Mouse (Mus musculus) T-cell, adult 2 months (primary cell): ENCODE measurements around the gene Fer1l5.
A peak's percentile ranks its signal among the peaks of the same experiment; 100 is the strongest.

ENCODE experiments used
- DNase-seq: peaks from one replicate; pipeline ENCODE4 v3.0.0; 2022; ENCODE audit warnings: low spot score

Fer1l5 gene

DNA sequence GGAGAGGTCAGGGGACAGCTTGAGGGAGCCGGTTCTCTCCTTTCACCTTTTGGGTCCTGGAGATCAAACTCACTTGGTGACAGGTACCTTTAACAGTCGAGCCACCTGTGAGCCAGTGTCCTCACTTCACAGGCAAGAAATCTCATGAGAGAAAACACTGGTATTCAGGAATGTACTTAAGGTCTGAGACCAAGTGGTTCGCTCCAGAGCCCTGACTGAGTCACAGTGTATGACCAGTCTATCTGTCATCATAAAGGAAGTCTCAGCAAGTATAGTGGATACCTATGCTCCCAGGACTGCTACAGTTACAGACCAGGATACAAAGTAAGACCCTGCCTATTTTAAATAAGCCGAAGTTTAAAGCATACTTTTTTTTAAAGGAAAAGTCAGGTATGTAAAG is 60.9 kb downstream of the Fer1l5 start:
- no peak for DNase-seq

DNA sequence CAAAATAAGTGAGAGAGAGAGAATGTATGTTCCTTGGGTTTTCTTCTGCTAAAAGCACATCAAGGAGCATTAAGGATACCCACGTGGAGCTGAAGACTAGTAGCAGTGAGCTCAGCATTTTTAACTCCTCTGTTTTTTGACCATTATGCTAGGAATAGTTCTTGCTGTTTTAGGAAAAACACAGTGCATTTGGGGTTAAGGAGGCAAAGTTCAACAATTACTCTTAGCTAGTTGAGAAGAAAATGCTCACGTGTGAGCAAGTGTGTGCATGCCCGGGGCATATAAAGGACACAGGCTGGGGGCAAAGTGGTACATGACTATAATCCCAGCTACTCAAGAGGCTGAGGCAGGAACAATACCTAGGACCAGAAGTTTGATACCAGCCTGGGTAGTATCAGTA is 61.5 kb downstream of the Fer1l5 start:
- no peak for DNase-seq

DNA sequence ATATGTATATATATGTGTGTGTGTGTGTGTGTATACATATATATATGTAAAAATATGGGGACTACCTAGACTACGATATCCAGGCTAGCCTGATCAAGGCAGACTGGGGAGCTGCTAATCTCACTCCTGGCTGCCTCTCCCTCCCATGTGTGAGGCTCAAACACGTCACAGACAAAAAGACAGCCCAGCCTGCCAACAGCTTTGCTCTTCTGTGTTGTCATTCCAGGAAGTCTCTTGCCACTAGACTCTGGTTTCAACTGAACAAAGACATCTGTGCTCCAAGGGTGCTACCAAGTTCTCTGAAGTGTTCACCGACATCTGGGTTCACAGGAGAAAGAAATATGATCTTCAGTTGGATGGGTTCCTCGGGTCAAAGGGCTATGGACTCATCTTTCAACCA is 63.0 kb downstream of the Fer1l5 start:
- DNase-seq = peak; percentile 6

DNA sequence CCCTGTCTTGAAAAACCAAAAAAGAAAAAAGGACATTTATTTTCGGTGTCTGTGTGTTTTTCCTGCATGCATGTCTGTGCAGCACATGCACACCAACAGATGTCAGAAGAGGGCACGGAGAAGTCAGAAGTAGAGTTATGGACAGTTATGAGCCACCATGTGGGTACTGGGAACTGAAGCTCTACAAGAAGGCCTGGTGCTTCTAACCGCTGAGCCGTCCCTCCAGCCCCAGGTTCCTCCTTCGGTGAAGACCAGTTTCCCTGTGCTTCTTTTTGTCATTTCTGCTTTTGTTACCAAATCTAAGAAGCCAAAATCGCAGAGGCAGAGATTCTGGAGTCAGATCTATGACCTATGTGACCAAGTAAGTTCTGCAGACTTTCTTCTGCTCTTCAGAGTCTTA is 64.4 kb downstream of the Fer1l5 start:
- DNase-seq = no peak

DNA sequence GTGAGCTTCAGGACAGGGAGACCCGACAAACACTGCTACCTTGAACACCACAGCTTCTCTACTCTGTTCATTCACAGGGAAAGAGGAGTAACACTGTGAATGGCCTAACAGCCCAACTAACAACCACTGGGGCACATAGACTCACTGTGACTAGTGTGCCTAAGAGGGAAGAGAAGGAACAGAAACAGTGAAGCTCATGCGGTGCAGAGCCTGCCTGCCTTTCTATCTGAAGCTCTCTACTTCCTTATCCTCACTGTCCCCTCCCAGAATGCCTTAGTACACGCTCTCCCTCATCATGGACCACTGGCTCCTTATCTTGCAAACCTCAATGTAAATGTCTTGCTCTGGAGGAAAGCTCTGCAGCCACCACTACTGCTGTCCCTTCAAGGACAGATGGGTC is 65.1 kb downstream of the Fer1l5 start:
- no peak for DNase-seq

DNA sequence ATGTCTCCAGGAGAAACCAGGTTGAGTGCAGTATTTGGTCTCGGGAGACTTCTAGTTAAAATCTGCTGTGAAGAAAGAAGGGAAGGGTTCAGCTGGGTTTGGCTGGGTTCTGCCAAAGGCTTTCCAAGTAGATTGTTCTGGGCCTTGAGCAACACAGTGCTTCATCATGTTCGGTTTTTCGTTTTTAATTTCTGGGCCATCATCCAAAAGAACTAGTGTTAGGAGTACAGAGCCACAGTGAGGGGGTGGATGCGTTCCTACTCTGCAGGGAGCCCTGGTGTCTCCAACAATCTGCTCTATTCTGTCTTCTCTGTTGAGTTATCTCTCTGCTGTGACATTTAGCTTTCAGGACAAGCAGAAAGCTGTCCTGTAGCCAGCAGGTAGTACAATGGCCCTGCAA is 69.0 kb downstream of the Fer1l5 start:
- DNase-seq = no peak

DNA sequence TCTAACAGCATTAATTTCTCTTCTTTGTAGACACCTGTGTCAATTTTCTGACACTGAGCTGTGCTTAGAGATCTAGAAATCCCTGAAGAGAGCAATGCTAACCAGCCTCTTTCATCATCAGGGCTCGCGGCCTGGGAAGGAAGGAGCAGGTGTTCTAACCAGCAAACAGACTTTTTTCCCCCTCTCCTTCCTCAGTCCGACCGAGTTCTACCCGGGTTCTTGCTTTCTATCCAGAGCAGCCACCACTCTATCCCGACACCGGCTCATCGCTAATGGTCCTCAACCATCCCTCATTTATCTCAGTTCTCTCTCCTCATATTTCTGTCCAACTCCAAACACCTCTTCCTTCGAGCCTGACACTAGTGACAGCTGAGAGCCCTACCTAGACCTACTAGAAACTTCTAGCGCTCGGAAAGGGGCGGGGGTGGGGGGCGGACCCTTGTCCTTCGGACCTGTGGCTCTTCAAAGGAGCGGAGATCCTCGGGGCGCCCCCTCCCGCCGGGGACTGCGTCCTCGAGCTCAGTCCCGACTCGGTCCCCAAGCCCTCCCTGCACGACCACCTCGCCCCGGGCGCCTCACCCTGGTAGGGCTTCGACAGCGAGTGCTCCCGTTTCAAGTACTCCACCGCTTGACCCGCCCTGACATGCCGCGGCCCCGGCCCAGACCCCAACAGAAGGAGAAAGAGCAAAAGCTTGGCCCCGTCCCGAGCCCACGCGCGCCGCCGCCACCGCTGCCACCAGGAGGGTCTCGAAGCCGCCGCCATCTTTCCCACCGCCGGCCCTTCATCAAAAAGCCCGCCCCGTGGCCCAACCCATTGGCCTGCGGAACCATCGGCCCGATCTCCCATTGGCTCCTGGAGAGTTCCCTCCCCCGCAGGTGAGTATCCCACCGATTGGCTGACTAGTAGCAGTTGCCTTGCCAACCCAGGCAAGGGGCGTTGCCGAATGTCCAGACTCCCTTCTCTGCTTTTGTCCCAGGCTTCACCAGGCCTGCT is 72.7 kb downstream of the Fer1l5 start, which contains the start of gene Lman2l:
Gene Lman2l (minus strand): TSS at position 801 of the 994 bp plus-strand sequence.
- DNase-seq = peak; percentile 96

DNA sequence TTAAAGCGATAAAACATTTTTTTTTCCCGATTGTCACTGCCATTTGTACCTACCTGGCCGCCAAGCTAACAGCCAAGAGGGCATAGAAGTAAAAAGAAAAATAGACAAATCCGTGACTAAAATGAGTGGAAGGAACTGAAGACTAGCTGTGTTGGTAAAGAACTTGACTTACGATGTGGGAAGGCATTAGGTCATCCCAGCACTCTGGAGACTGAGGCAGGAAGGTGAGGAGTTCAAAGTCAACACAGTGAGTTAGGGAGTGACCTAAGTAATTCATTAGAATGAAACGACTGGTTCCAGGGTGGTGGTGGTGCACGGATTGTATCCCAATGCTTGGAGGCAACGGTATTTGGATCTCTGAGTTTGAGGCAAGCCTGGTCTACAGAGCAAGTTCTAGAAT is 73.4 kb downstream of the Fer1l5 start:
- DNase-seq = no peak

DNA sequence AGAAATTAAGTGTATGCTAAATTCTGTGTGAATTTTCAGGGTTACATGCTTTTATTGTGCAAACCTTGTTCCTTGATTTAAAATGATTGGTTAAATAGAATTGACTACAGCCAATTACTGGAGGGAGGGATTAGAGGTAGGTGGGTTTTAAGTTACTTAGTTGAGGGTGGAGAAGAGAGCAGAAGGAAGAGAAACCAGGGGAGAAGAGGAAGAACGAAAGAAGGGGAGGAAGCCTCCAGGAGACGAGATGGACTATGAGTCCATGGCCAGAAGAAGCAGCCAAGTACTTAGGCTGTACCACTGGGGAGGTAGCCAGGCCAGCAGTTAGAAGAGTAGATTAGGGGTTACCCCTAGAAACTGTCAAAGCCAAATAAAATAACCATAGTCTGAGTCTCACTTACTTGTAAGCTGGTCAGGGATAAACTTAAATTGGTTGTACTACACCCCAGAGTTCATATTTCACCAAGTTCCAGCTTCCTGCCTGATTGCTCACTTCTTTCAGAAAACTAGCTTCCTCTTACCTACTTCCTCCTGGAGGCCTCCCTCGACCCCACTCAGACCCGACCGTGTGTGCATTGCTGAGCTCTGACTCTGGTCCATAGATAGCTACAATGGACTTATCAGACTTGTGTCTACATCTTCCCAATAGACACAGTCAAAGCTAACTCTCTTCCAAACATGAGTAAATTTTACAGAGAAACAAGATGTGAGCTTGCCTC is 74.2 kb downstream of the Fer1l5 start:
- DNase-seq = no peak

DNA sequence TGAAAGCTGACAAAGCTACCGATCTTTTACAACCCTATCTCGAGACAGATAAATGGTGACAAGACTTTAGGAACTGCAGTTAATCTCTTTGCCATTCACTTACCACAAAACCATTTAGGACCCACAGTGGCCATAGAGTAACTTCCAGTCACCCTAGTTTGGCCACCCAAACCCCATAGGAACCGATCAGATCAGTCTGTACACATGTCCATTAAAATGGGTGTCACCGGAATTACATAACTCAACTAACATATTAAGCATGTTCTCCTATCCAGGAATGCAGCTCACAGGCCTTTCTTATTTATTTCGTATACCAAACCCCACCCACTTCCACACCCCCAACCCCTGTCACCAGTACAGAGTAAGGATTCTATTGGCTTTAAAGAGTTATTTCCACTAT is 74.8 kb downstream of the Fer1l5 start:
- no peak for DNase-seq

DNA sequence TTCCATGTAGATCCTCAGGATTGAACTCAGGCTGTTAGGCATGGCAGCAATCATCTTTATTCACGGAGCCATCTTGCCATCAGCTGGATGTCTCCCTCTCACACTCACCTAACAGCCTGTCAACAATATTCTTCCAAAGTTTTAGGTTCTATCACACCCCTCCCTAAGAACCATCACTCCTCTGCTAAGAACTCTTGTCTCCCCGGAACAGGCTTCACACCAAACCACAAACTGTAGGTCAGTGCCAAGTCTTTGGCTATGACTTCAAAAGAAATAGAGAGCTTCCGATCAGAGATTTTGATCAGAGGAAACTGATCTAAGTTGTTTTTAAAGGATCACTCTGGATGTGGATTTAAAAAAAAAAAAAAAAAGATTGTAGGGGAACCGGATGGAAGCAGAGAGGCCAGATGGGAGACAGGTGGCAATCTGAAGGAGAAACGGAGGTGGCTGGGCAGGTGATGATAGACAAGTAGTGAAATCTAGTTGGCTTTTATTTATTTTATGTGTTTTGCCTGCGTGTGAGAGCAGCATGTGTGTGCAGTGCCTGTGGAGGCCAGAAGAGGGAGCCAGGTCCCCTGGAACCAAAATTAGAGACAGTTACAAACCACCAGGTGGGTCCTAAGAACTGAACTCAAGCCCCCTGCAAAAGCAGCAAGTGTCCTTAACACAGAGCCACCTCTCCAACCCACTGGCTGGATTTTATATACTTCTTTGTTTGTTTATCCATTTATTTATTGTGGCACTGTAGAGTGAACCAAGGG is 82.1 kb downstream of the Fer1l5 start:
- DNase-seq = no peak

DNA sequence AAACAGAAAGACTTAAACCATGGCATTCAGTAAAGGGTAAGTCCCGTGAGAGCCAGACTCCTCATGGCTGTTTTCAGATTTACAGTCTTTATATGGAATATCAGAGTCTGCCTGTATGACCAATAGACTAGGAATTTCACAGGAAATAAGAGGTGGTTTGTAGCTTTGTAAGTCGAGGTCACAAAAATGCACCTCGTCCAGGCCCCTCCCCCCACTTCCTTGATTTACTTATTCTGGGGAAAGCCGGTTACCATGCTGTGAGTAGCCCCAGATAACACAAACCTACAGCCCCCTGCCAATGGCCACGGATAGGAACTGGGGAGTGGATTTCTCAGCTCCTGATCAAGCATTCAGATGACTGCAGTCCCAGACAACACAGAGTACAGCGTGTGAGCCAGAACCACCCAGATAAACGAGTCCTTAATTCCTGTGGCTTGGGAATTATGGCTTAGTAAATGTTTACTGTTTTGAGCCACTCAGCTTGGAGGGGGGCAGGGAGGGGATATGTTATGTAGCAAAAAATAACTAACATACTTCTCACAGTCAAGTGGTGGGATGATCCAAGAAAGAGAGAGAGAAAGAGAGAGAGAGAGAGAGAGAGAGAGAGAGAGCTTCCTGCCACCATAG is 85.4 kb downstream of the Fer1l5 start:
- DNase-seq = no peak

DNA sequence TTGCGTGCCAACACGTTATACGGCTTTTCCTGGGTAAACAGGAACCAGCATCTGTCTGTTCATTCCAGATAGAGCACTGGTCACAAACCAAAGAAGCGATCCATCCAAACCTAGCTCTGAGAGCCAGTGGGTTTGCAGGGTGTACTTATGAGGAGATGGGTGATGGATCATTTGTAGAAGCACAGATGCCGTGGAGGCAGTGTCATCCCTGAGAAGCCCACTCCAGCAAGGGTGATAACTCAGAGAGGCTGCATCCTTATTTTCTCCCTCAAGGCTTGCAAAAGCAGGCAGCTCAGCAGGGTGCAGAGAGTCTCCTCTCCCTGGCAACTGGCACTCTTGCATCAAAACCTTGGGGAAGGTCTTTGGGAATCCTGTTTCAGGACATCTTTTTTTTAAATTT is 86.1 kb downstream of the Fer1l5 start:
- DNase-seq = no peak

DNA sequence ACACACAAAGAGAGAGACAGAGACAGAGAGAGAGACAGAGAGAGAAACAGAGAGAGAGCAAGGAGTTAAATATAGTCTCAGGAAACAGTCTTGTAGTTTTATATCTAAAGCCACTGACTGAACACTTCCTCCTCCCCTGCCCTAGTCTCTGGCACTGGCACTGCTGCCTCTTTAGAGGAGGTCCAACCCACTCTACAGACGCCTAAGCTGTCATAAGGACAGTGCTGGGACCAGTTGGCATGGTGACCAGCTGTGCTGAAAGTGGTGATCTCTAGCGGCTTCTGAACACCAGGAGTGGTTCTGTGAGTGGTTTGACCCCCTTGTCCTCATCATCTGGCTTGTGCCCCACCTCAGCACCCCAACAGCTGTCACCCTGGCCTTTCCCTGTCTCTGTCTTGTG is 89.7 kb downstream of the Fer1l5 start:
- DNase-seq = peak; percentile 27

DNA sequence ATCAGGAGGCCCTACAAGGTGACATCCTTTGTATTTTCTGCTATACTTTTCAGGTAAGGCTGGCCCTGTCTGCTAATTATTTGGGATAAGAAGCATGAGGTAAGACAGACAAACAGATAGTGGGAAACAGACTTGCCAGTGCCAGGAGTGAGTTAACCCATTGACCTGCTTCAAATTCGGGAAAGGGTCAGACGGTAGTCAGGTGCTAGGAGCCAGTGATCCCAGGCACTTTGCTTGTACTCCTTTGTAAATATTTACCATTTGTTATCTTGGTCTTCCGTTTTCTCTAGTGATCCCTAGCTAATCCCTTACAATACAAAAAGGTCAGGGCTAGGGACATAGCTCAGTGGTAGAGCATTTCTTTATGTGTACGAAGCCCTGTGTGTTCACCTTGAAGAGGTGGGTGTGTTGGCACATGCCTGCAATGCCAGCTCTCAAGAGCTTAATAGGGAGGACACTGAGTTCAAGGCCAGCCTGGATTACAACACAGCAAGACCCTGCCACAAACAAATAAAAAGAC is 93.6 kb downstream of the Fer1l5 start:
- no peak for DNase-seq

DNA sequence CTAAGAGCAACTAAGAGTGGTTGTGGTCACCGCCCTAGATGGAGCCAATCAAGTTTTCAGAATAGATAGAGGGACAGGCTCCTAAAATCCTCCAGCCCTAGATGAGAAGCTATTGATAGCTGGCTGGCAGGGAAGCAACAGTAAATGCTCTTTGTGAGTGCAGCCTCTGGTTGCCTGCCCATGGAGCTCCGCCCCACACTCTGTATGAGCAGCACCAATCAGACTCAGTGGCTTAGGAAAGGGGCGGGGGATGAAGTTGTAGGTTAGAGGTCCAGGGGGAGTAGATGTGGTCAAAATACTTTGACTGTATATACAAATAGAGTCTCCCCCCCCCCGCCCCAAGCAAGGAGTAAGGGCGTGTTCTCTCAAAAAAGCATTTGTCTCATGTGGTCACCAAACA is 95.4 kb downstream of the Fer1l5 start:
- no peak for DNase-seq

DNA sequence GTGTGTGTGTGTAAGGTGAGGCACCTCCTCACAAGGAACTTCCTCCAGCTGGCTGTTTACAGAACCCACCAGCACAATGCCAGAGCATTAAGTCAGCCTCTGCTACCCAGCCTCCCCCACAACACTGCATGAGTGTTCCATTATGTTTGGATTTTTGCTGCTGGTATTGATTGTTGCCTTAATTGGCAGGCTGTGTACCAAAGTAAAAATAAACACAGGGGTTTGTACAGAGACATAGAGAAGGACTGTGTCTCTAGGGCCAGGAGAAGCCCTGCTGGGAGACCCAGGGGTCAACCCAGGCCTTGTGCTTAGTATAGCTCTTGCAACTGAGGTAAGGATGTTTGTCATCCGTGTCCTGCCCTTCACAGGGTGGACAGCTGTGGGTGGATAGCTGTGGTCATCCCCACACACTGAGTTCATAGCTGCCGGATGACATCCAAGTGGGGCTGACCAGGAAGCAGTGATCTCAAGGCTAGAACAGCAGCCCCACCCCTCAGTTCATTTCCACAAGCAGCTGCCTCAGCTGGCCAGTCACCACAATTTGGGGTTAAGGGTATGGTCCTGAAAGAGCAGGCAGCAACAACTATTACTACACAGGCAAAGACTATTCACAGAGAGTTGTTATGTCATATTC is 97.8 kb downstream of the Fer1l5 start:
- no peak for DNase-seq

DNA sequence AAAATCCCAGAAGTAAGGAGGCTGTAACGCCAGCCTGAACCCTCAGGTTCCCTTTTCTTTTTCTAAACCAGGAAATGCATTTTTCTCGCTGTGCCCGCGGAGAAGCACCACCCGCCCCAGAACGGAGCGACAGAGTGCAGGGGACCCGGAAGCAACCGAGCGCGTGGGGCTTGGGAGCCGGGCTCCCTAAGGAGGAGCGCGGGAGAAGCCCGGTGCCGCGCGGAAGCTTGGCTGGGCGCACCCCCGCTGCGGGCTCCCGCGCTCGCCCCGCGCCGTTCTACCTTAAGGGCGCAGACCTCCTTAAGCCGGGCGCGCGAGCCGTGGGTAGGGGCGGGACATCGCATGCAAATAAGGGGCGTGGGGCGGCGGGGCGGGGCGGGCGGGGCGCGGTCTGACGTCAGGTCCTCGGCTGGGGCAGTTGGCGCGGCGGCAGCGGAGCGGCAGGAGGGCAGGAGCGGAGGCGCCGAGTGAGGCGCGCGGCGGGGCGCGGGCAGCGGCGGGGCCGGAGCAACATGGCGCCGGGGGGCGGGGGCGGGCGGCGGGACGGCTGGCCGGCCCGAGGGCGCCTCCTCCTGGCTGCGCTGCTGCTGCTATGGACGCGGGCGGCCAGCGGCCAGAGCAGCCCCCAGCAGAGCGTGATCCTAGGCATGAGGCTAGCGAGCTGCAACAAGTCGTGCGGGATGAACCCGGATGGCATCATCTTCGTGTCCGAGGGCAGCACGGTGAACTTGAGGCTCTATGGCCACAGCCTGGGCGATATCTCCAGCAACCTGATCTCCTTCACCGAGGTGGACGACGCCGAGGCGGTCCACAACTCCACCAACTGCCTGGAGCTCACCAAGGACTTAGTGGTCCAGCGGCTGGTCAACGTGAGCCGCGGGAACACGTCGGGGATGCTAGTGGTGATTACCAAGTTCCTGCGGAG is 99.4 kb downstream of the Fer1l5 start, which contains the start of gene Cnnm4:
Gene Cnnm4 (plus strand): TSS at position 440 of the 925 bp plus-strand sequence.
- peak; percentile 79 for DNase-seq
